Mouse (Mus musculus): ENCODE data around the gene Kcnma1.

- TF ChIP-seq NELFE (IDR thresholded peaks at IDR 0.05; ENCODE audit: low read depth, low read length), result no peak
- TF ChIP-seq MAX (IDR thresholded peaks at IDR 0.05; ENCODE audit: low read length), result no peak
- no peak for TF ChIP-seq POLR2A (IDR thresholded peaks at IDR 0.05; ENCODE audit: control insufficient read depth in 1 of 2, insufficient read depth in 1 of 2, low read depth in 1 of 2, low read length in 2 of 2, poor library complexity in 1 of 2)
- no peak for TF ChIP-seq CTCF (IDR thresholded peaks at IDR 0.05 in 2 of 3, conservative IDR thresholded peaks at IDR 0.05 in 1 of 3; ENCODE audit: control insufficient read depth in 1 of 3, insufficient read depth in 1 of 3, low read depth in 2 of 3, low read length in 3 of 3, poor library complexity in 1 of 3, severe bottlenecking in 1 of 3)
- no peak for TF ChIP-seq CHD2 (IDR thresholded peaks at IDR 0.05; ENCODE audit: low read length)
- TF ChIP-seq ETS1 (IDR thresholded peaks at IDR 0.05; ENCODE audit: low read depth, low read length), result no peak
- no peak for TF ChIP-seq MAFK (IDR thresholded peaks at IDR 0.05; ENCODE audit: borderline replicate concordance, low read depth, low read length)
- TF ChIP-seq EP300 (IDR thresholded peaks at IDR 0.05; ENCODE audit: low read depth in 1 of 2, low read length in 2 of 2), result no peak
- no peak for TF ChIP-seq E2F4 (IDR thresholded peaks at IDR 0.05; ENCODE audit: borderline replicate concordance, low read depth, low read length)
These were observed 111.5 kb downstream of the Kcnma1 start for GRCm38 (mm10) chr14:23902636-23903279.

Data from MEL (cell line).